Mouse (Mus musculus) MEL (cell line): ENCODE results near the gene Uspl1. TPM values are rescaled to one million over a fixed set of nuclear protein-coding genes. Genes with fewer than 3 reads are reported as not detected.

ENCODE experiments used
- DNase-seq: peaks from one replicate; pipeline ENCODE4 v3.0.0; 2011; ENCODE audit warnings: low read depth, low spot score
- H3K27ac ChIP-seq: 2 replicates; pipeline ENCODE4 v1.5.1; 2012; ENCODE audit warnings: low read depth, mild to moderate bottlenecking, control low read depth, low read length, moderate library complexity; ENCODE audit not compliant: control insufficient read depth
- H3K27me3 ChIP-seq, 2 experiments: fragments of 150-350 bp in 1 of 2; sonication (generic) in 1 of 2; 2 replicates each; pipeline ENCODE4 v1.6.1; 2012; ENCODE audit warnings: low read length in 2 of 2, mild to moderate bottlenecking in 2 of 2, improper control_type of control experiment in 1 of 2, moderate library complexity in 1 of 2; ENCODE audit not compliant: insufficient read depth in 2 of 2, control insufficient read depth in 1 of 2
- H3K36me3 ChIP-seq, 2 experiments: 2 replicates each; pipeline ENCODE4 v1.6.1; 2012 to 2014; ENCODE audit warnings: low read length in 2 of 2, improper control_type of control experiment in 1 of 2, inconsistent platforms in 1 of 2, mild to moderate bottlenecking in 1 of 2; ENCODE audit not compliant: insufficient read depth in 2 of 2, control insufficient read depth in 1 of 2
- H3K4me1 ChIP-seq, 2 experiments: fragments of 150-350 bp in 1 of 2; sonication (generic) in 1 of 2; 2 replicates each; pipeline ENCODE4 v1.6.1; 2012; ENCODE audit warnings: low read length in 2 of 2, improper control_type of control experiment in 1 of 2, mild to moderate bottlenecking in 1 of 2; ENCODE audit not compliant: insufficient read depth in 2 of 2, control insufficient read depth in 1 of 2
- H3K4me3 ChIP-seq, 2 experiments: fragments of 150-350 bp in 1 of 2; sonication (generic) in 1 of 2; 2 replicates each; pipeline ENCODE4 v1.5.1; 2012; ENCODE audit warnings: low read depth in 2 of 2, low read length in 2 of 2, mild to moderate bottlenecking in 2 of 2, moderate library complexity in 2 of 2, control low read depth in 1 of 2, improper control_type of control experiment in 1 of 2; ENCODE audit not compliant: control insufficient read depth in 1 of 2, insufficient read depth in 1 of 2
- H3K79me2 ChIP-seq: 2 replicates; pipeline ENCODE4 v1.6.1; 2012; ENCODE audit warnings: mild to moderate bottlenecking, low read length, moderate library complexity; ENCODE audit not compliant: control insufficient read depth, poor library complexity, insufficient read depth
- H3K9ac ChIP-seq: 2 replicates; pipeline ENCODE4 v1.6.1; 2012; ENCODE audit warnings: low read depth, mild to moderate bottlenecking, control low read depth, low read length, moderate library complexity; ENCODE audit not compliant: control insufficient read depth, poor library complexity, severe bottlenecking
- H3K9me3 ChIP-seq: fragments of 150-350 bp; sonication (generic); replicated peaks from 2 replicates; pipeline ENCODE4 v1.6.1; 2012; ENCODE audit warnings: mild to moderate bottlenecking, low read length, improper control_type of control experiment, moderate library complexity; ENCODE audit not compliant: insufficient read depth
- CHD2 ChIP-seq: IDR thresholded peaks from 2 replicates; pipeline ENCODE4 v1.6.1; 2011; ENCODE audit warnings: low read length, improper control_type of control experiment
- CTCF ChIP-seq, 3 experiments: IDR thresholded peaks in 2 of 3; conservative IDR thresholded peaks in 1 of 3; 2 replicates each; pipeline ENCODE4 v1.5.1; 2011 to 2012; ENCODE audit warnings: low read length in 3 of 3, low read depth in 2 of 3, mild to moderate bottlenecking in 2 of 3, improper control_type of control experiment in 1 of 3, inconsistent platforms in 1 of 3, mixed read lengths in 1 of 3, moderate library complexity in 1 of 3; ENCODE audit not compliant: control insufficient read depth in 1 of 3, insufficient read depth in 1 of 3, poor library complexity in 1 of 3, severe bottlenecking in 1 of 3
- E2F4 ChIP-seq: IDR thresholded peaks from 2 replicates; pipeline ENCODE4 v1.6.1; 2011; ENCODE audit warnings: low read depth, low read length, improper control_type of control experiment, borderline replicate concordance
- ELF1 ChIP-seq: IDR thresholded peaks from 2 replicates; pipeline ENCODE4 v1.6.1; 2014; ENCODE audit warnings: low read depth, mild to moderate bottlenecking, inconsistent platforms, low read length, improper control_type of control experiment, moderate library complexity
- EP300 ChIP-seq, 2 experiments: IDR thresholded peaks; 2 replicates each; pipeline ENCODE4 v1.6.1; 2011; ENCODE audit warnings: improper control_type of control experiment in 2 of 2, low read length in 2 of 2, low read depth in 1 of 2, mild to moderate bottlenecking in 1 of 2
- ETS1 ChIP-seq: IDR thresholded peaks from 2 replicates; pipeline ENCODE4 v1.6.1; 2012; ENCODE audit warnings: low read depth, mild to moderate bottlenecking, inconsistent platforms, low read length, improper control_type of control experiment, moderate library complexity
- JUND ChIP-seq: IDR thresholded peaks from 2 replicates; pipeline ENCODE4 v1.6.1; 2011; ENCODE audit warnings: low read depth, mild to moderate bottlenecking, improper control_type of control experiment, low read length
- MAX ChIP-seq: IDR thresholded peaks from 2 replicates; pipeline ENCODE4 v1.6.1; 2011; ENCODE audit warnings: low read length, improper control_type of control experiment
- MAZ ChIP-seq: IDR thresholded peaks from 2 replicates; pipeline ENCODE4 v1.6.1; 2012; ENCODE audit warnings: low read depth, mild to moderate bottlenecking, inconsistent platforms, low read length, improper control_type of control experiment
- MEF2A ChIP-seq: IDR thresholded peaks from 2 replicates; pipeline ENCODE4 v1.6.1; 2014; ENCODE audit warnings: low read depth, mild to moderate bottlenecking, inconsistent platforms, low read length, improper control_type of control experiment; ENCODE audit not compliant: poor library complexity, insufficient replicate concordance, severe bottlenecking; ENCODE audit errors: extremely low read depth
- MXI1 ChIP-seq: IDR thresholded peaks from 2 replicates; pipeline ENCODE4 v1.6.1; 2011; ENCODE audit warnings: mild to moderate bottlenecking, low read depth, low read length, improper control_type of control experiment
- NELFE ChIP-seq: IDR thresholded peaks from 2 replicates; pipeline ENCODE4 v1.6.1; 2011; ENCODE audit warnings: low read depth, low read length, improper control_type of control experiment
- NRF1 ChIP-seq: IDR thresholded peaks from 2 replicates; pipeline ENCODE4 v1.6.1; 2014; ENCODE audit warnings: low read depth, mild to moderate bottlenecking, inconsistent platforms, low read length, improper control_type of control experiment, moderate library complexity; ENCODE audit not compliant: poor library complexity, insufficient read depth, severe bottlenecking
- POLR2A ChIP-seq, 2 experiments: IDR thresholded peaks; 2 replicates each; pipeline ENCODE4 v1.6.1; 2011 to 2012; ENCODE audit warnings: low read length in 2 of 2, mild to moderate bottlenecking in 2 of 2, control low read depth in 1 of 2, improper control_type of control experiment in 1 of 2, low read depth in 1 of 2, moderate library complexity in 1 of 2; ENCODE audit not compliant: control insufficient read depth in 1 of 2, insufficient read depth in 1 of 2, poor library complexity in 1 of 2
- POLR2AphosphoS5 ChIP-seq: IDR thresholded peaks from 2 replicates; pipeline ENCODE4 v1.6.1; 2012; ENCODE audit warnings: low read depth, borderline replicate concordance, mild to moderate bottlenecking, inconsistent platforms, low read length, moderate library complexity, mixed read lengths
- RCOR1 ChIP-seq: IDR thresholded peaks from 2 replicates; pipeline ENCODE4 v1.6.1; 2012; ENCODE audit warnings: low read depth, mild to moderate bottlenecking, inconsistent platforms, low read length, improper control_type of control experiment
- SIN3A ChIP-seq: IDR thresholded peaks from 2 replicates; pipeline ENCODE4 v1.6.1; 2012; ENCODE audit warnings: low read length, improper control_type of control experiment, inconsistent platforms
- SMC3 ChIP-seq: IDR thresholded peaks from 2 replicates; pipeline ENCODE4 v1.6.1; 2011; ENCODE audit warnings: low read depth, low read length, improper control_type of control experiment
- TCF12 ChIP-seq: IDR thresholded peaks from 2 replicates; pipeline ENCODE4 v1.6.1; 2014; ENCODE audit warnings: low read depth, mild to moderate bottlenecking, inconsistent platforms, low read length, improper control_type of control experiment, moderate library complexity
- UBTF ChIP-seq: IDR thresholded peaks from 2 replicates; pipeline ENCODE4 v1.6.1; 2012; ENCODE audit warnings: low read depth, mild to moderate bottlenecking, inconsistent platforms, low read length, improper control_type of control experiment, moderate library complexity, borderline replicate concordance; ENCODE audit not compliant: insufficient read depth
- USF1 ChIP-seq: IDR thresholded peaks from 2 replicates; pipeline ENCODE4 v1.6.1; 2014; ENCODE audit warnings: low read depth, mild to moderate bottlenecking, inconsistent platforms, low read length, improper control_type of control experiment, moderate library complexity
- ZC3H11A ChIP-seq: IDR thresholded peaks from 2 replicates; pipeline ENCODE4 v1.6.1; 2012; ENCODE audit warnings: low read depth, mild to moderate bottlenecking, inconsistent platforms, low read length, improper control_type of control experiment
- ZMIZ1 ChIP-seq: IDR thresholded peaks from 2 replicates; pipeline ENCODE4 v1.6.1; 2012; ENCODE audit warnings: low read depth, mild to moderate bottlenecking, inconsistent platforms, low read length, improper control_type of control experiment, moderate library complexity
- ZNF384 ChIP-seq: IDR thresholded peaks from 2 replicates; pipeline ENCODE4 v1.6.1; 2012; ENCODE audit warnings: low read depth, mild to moderate bottlenecking, inconsistent platforms, low read length, improper control_type of control experiment
- polyA plus RNA-seq, 2 experiments: library from polyadenylated mRNA; stranded (reverse) in 1 of 2; unstranded in 1 of 2; fragments of >175 nt in 1 of 2; fragments of >200 nt in 1 of 2; gene quantifications; 2 replicates each; pipeline versions ENCODE4 v1.2.1 to v1.2.4; 2012; ENCODE audit warnings: low replicate concordance in 2 of 2, low read depth in 1 of 2; ENCODE audit not compliant: insufficient read length in 2 of 2, insufficient read depth in 1 of 2, missing spikeins in 1 of 2
- total RNA-seq: library from RNA; depleted of rRNA; stranded (reverse); fragments of 300-350 nt; gene quantifications from 2 replicates; pipeline ENCODE4 v1.2.3, GENCODE M21; 2012

Gene Uspl1
- total and polyA plus RNA-seq, 3 experiments, result 68.5 to 179 (median 94.4) TPM

GRCm38 (mm10) chr5:149237221-149237950 is 53.2 kb downstream of the Uspl1 start:
- Histone ChIP-seq H3K27me3 (no peaks in the 10 kb centered on the region), H3K27ac (no peak overlapping the region), H3K9me3 (no peaks in the 10 kb centered on the region), H3K4me3 (no peak overlapping the region), H3K36me3 (no peaks in the 10 kb centered on the region), H3K9ac (no peak overlapping the region), H3K4me1 (peaks cover 0 to 15% of the 10 kb centered on the region in 2 experiments; a peak in 2 of 4 replicates), H3K79me2 (no peaks in the 10 kb centered on the region)
- no peak for DNase-seq
- TF ChIP-seq MXI1 (no peak), TCF12 (no peak), ZC3H11A (no peak), JUND (no peak), ELF1 (peak; percentile 40; the same call in 1 of the 2 replicates)

GRCm38 (mm10) chr5:149242467-149242866 is 58.3 kb downstream of the Uspl1 start:
- Histone ChIP-seq H3K4me3 (no peak overlapping the region), H3K79me2 (no peaks in the 10 kb centered on the region; the same call in 1 of the 2 replicates), H3K36me3 (peaks cover 0 to 8% of the 10 kb centered on the region in 2 experiments; a peak in 2 of 4 replicates), H3K9ac (no peak overlapping the region), H3K4me1 (peaks cover 3 to 24% of the 10 kb centered on the region in 2 experiments; a peak in 3 of 4 replicates), H3K27ac (no peak overlapping the region), H3K9me3 (no peaks in the 10 kb centered on the region), H3K27me3 (no peaks in the 10 kb centered on the region)
- TF ChIP-seq RCOR1 (no peak), NELFE (no peak), ZNF384 (no peak), EP300 (IDR thresholded peaks at IDR 0.05; ENCODE audit: low read depth in 1 of 2, low read length in 2 of 2) (no peak), MAZ (no peak), ETS1 (no peak), POLR2AphosphoS5 (no peak), USF1 (no peak), UBTF (no peak), MAX (no peak), MEF2A (no peak), SIN3A (no peak), ZMIZ1 (no peak), SMC3 (no peak), POLR2A (IDR thresholded peaks at IDR 0.05; ENCODE audit: control insufficient read depth in 1 of 2, insufficient read depth in 1 of 2, low read depth in 1 of 2, low read length in 2 of 2, poor library complexity in 1 of 2) (no peak), NRF1 (no peak), CTCF (IDR thresholded peaks at IDR 0.05 in 2 of 3, conservative IDR thresholded peaks at IDR 0.05 in 1 of 3; ENCODE audit: control insufficient read depth in 1 of 3, insufficient read depth in 1 of 3, low read depth in 2 of 3, low read length in 3 of 3, poor library complexity in 1 of 3, severe bottlenecking in 1 of 3) (no peak), CHD2 (no peak), ZC3H11A (no peak), E2F4 (no peak)
- DNase-seq, result no peak
